Mouse (Mus musculus) hindbrain, embryonic 16.5 days (tissue): ENCODE data around the gene Chuk. TPM values are rescaled to one million over a fixed set of nuclear protein-coding genes. Genes with fewer than 3 reads are reported as not detected.

Source experiments
- ATAC-seq: fragments of 200-750 bp; cut with Nextera tagmentation; 2 replicates; pipeline ENCODE4 v1.8.0; 2017; ENCODE audit warnings: moderate TSS enrichment, moderate library complexity
- H3K27ac ChIP-seq: fragments of 300-500 bp; sonication (generic); 2 replicates; pipeline ENCODE4 v1.5.1; 2014; ENCODE audit warnings: low read depth, mild to moderate bottlenecking, control low read depth, low read length, moderate library complexity
- H3K27me3 ChIP-seq: fragments of 300-500 bp; sonication (generic); replicated peaks from 2 replicates; pipeline ENCODE4 v1.6.1; 2014; ENCODE audit warnings: low read length; ENCODE audit not compliant: control insufficient read depth, insufficient read depth
- H3K36me3 ChIP-seq: fragments of 300-500 bp; sonication (generic); 2 replicates; pipeline ENCODE4 v1.6.1; 2014; ENCODE audit warnings: mild to moderate bottlenecking, low read length, moderate library complexity, mixed read lengths; ENCODE audit not compliant: control insufficient read depth, insufficient read depth
- H3K4me1 ChIP-seq: fragments of 300-500 bp; sonication (generic); 2 replicates; pipeline ENCODE4 v1.6.1; 2014; ENCODE audit warnings: low read depth, low read length; ENCODE audit not compliant: control insufficient read depth, insufficient read depth
- H3K4me2 ChIP-seq: fragments of 300-500 bp; sonication (generic); 2 replicates; pipeline ENCODE4 v1.6.1; 2014; ENCODE audit warnings: mild to moderate bottlenecking, low read length, control low read depth, moderate library complexity
- H3K4me3 ChIP-seq: fragments of 300-500 bp; sonication (generic); 2 replicates; pipeline ENCODE4 v1.5.1; 2014; ENCODE audit warnings: mild to moderate bottlenecking, low read length, control low read depth, moderate library complexity
- H3K9ac ChIP-seq: fragments of 300-500 bp; sonication (generic); 2 replicates; pipeline ENCODE4 v1.6.1; 2014; ENCODE audit warnings: low read depth, mild to moderate bottlenecking, control low read depth, low read length, moderate library complexity
- H3K9me3 ChIP-seq: fragments of 300-500 bp; sonication (generic); 2 replicates; pipeline ENCODE4 v1.6.1; 2014; ENCODE audit warnings: mild to moderate bottlenecking, low read length, moderate library complexity; ENCODE audit not compliant: control insufficient read depth
- WGBS: fragments of 180-500 bp; shearing (Covaris S2); extraction: QIAGEN DNeasy Blood & Tissue Kit; methylation state at CpG from one replicate; pipeline ENCODE4 v1.1.7; 2014; 5-methylcytosine and 5-hydroxymethylcytosine counted together
- polyA plus RNA-seq: library from polyadenylated mRNA; unstranded; fragments of >200 nt; fragmentation: Nextera tagmentation; extraction: Ambion mirVana; gene quantifications from 2 replicates; pipeline ENCODE4 v1.2.1, GENCODE M21; 2015

Gene Chuk
- polyA plus RNA-seq, 1 experiment from 2014 or later, result 54.3 TPM

GRCm38 (mm10) chr19:44064734-44065133, 42.5 kb downstream of the Chuk start:
- no peak for ATAC-seq
- 93% methylated on average over 2 of the region's 2 CpGs for WGBS
- H3K27ac ChIP-seq, result no peak overlapping the region
- no peak overlapping the region for H3K4me3 ChIP-seq
- peaks cover 9% of the 10 kb centered on the region; the same call in 1 of the 2 replicates for H3K36me3 ChIP-seq
- H3K9me3 ChIP-seq, result no peaks in the 10 kb centered on the region
- H3K4me2 ChIP-seq, result no peak overlapping the region
- no peaks in the 10 kb centered on the region for H3K27me3 ChIP-seq
- H3K4me1 ChIP-seq, result peaks cover 13% of the 10 kb centered on the region
- H3K9ac ChIP-seq, result no peak overlapping the region

GRCm38 (mm10) chr19:44063773-44064172, 43.5 kb downstream of the Chuk start:
- ATAC-seq, result no peak
- no peaks in the 10 kb centered on the region for H3K27me3 ChIP-seq
- no peak overlapping the region for H3K27ac ChIP-seq
- no peak overlapping the region for H3K4me2 ChIP-seq
- peaks cover 9% of the 10 kb centered on the region; the same call in 1 of the 2 replicates for H3K36me3 ChIP-seq
- H3K4me1 ChIP-seq, result peaks cover 12% of the 10 kb centered on the region
- no peak overlapping the region for H3K4me3 ChIP-seq
- H3K9ac ChIP-seq, result no peak overlapping the region
- H3K9me3 ChIP-seq, result no peaks in the 10 kb centered on the region
- WGBS, result 91% methylated on average over 7 of the region's 7 CpGs

- Histone ChIP-seq H3K4me3 (no peak overlapping the region), H3K4me1 (no peaks in the 10 kb centered on the region), H3K27me3 (no peaks in the 10 kb centered on the region), H3K9me3 (no peaks in the 10 kb centered on the region), H3K36me3 (peaks cover 12% of the 10 kb centered on the region), H3K9ac (no peak overlapping the region), H3K4me2 (no peak overlapping the region), H3K27ac (no peak overlapping the region)
- ATAC-seq, result no peak
- 92% methylated on average over 3 of the region's 3 CpGs for WGBS
Observed at GRCm38 (mm10) chr19:44060226-44060625, 47.1 kb downstream of the Chuk start.

- Histone ChIP-seq H3K27me3 (no peaks in the 10 kb centered on the region), H3K9me3 (no peaks in the 10 kb centered on the region), H3K27ac (no peak overlapping the region), H3K9ac (no peak overlapping the region), H3K36me3 (peaks cover 2% of the 10 kb centered on the region), H3K4me2 (no peak overlapping the region), H3K4me3 (no peak overlapping the region), H3K4me1 (no peaks in the 10 kb centered on the region)
- WGBS, result 84% methylated on average over 4 of the region's 4 CpGs
- ATAC-seq, result no peak
Observed at GRCm38 (mm10) chr19:44055173-44055826, 52.0 kb downstream of the Chuk start.

- ATAC-seq, result no peak
- H3K9ac ChIP-seq, result no peak overlapping the region
- H3K36me3 ChIP-seq, result peaks cover 6% of the 10 kb centered on the region; the same call in 1 of the 2 replicates
- no peaks in the 10 kb centered on the region for H3K4me1 ChIP-seq
- WGBS, result 90% methylated on average over 4 of the region's 4 CpGs
- no peaks in the 10 kb centered on the region for H3K27me3 ChIP-seq
- no peak overlapping the region for H3K27ac ChIP-seq
- no peak overlapping the region for H3K4me3 ChIP-seq
- H3K4me2 ChIP-seq, result no peak overlapping the region
- no peaks in the 10 kb centered on the region for H3K9me3 ChIP-seq
Observed at GRCm38 (mm10) chr19:44050388-44050787, 56.9 kb downstream of the Chuk start.

GRCm38 (mm10) chr19:44049282-44049681, 58.0 kb downstream of the Chuk start:
- H3K36me3 ChIP-seq, result peaks cover 6% of the 10 kb centered on the region; the same call in 1 of the 2 replicates
- ATAC-seq, result no peak
- H3K4me1 ChIP-seq, result no peaks in the 10 kb centered on the region
- no peak overlapping the region for H3K27ac ChIP-seq
- no peak overlapping the region for H3K4me2 ChIP-seq
- no peaks in the 10 kb centered on the region for H3K27me3 ChIP-seq
- no peaks in the 10 kb centered on the region for H3K9me3 ChIP-seq
- 61% methylated on average over 3 of the region's 3 CpGs for WGBS
- H3K4me3 ChIP-seq, result no peak overlapping the region
- H3K9ac ChIP-seq, result no peak overlapping the region

- Histone ChIP-seq H3K4me3 (no peak overlapping the region), H3K36me3 (peaks cover 6% of the 10 kb centered on the region; the same call in 1 of the 2 replicates), H3K27ac (no peak overlapping the region), H3K27me3 (no peaks in the 10 kb centered on the region), H3K4me1 (no peaks in the 10 kb centered on the region), H3K9me3 (no peaks in the 10 kb centered on the region), H3K4me2 (no peak overlapping the region), H3K9ac (no peak overlapping the region)
- ATAC-seq, result no peak
- 80% methylated on average over 3 of the region's 3 CpGs for WGBS
Observed at GRCm38 (mm10) chr19:44045847-44046246, 61.4 kb downstream of the Chuk start.

- ATAC-seq, result no peak
- Histone ChIP-seq H3K27me3 (no peaks in the 10 kb centered on the region), H3K36me3 (peaks cover 17% of the 10 kb centered on the region), H3K4me1 (no peaks in the 10 kb centered on the region), H3K9ac (no peak overlapping the region), H3K9me3 (no peaks in the 10 kb centered on the region), H3K27ac (no peak overlapping the region), H3K4me2 (no peak overlapping the region), H3K4me3 (no peak overlapping the region)
- WGBS, result 74% methylated on average over 5 of the region's 5 CpGs
Observed at GRCm38 (mm10) chr19:44042121-44042520, 65.2 kb downstream of the Chuk start.

GRCm38 (mm10) chr19:44033396-44033795, 73.9 kb downstream of the Chuk start:
- Histone ChIP-seq H3K27me3 (no peaks in the 10 kb centered on the region), H3K27ac (no peak overlapping the region), H3K4me2 (no peak overlapping the region), H3K4me3 (no peak overlapping the region), H3K36me3 (peaks cover 11% of the 10 kb centered on the region), H3K9ac (no peak overlapping the region), H3K4me1 (no peaks in the 10 kb centered on the region), H3K9me3 (no peaks in the 10 kb centered on the region)
- WGBS, result 90% methylated on average over 5 of the region's 5 CpGs
- no peak for ATAC-seq
